7 mouse cellular contexts compared by ENCODE assay signal in genomic region chr5:30281291-30281732, GRCm38 (mm10). TPM values are rescaled to one million over a fixed set of nuclear protein-coding genes. Genes with fewer than 3 reads are reported as not detected.
A peak's percentile ranks its signal among the peaks of the same experiment; 100 is the strongest.
DNase-seq lines count a peak whose midpoint lies in the region; ATAC-seq lines count a peak whose summit lies in the region.

Gene Drc1 (plus strand): TSS chr5:30281388.

- WGBS in forebrain, embryonic 14.5 days, result 2% methylated on average over 23 of the region's 26 CpGs
- WGBS in hindbrain, embryonic 12.5 days, result 3% methylated on average over 26 of the region's 26 CpGs
- 2% methylated on average over 25 of the region's 26 CpGs for WGBS in midbrain, embryonic 12.5 days

- H3K9me3 ChIP-seq in forebrain, embryonic 14.5 days (replicated peaks; ENCODE audit: control insufficient read depth, low read length), result 0 out of 2 replicates have a peak, but pooled peaks cover 7% of the 10 kb centered on the region
- no peaks in the 10 kb centered on the region; the same call in 1 of the 2 replicates for H3K9me3 ChIP-seq in hindbrain, embryonic 12.5 days (replicated peaks)
- no peaks in the 10 kb centered on the region; the same call in none of the 2 replicates for H3K9me3 ChIP-seq in midbrain, embryonic 12.5 days

- H3K27ac ChIP-seq in forebrain, embryonic 14.5 days (ENCODE audit: low read depth, low read length), result no peak within 1 kb of the TSS
- H3K27ac ChIP-seq in hindbrain, embryonic 12.5 days, result 0 out of 2 replicates have a peak within 1 kb of the TSS, but pooled peaks have one; percentile 30
- H3K27ac ChIP-seq in midbrain, embryonic 12.5 days (replicated peaks), result no peak within 1 kb of the TSS

- peak; percentile 96 for ATAC-seq in forebrain, embryonic 14.5 days
- peak; percentile 89 for ATAC-seq in hindbrain, embryonic 12.5 days (ENCODE audit: low FRiP score)
- ATAC-seq in midbrain, embryonic 12.5 days (ENCODE audit: low FRiP score, low read depth), result peak; percentile 72

- H3K4me1 ChIP-seq in forebrain, embryonic 14.5 days (ENCODE audit: control insufficient read depth, insufficient read depth, low read length), result no peaks in the 10 kb centered on the region
- H3K4me1 ChIP-seq in hindbrain, embryonic 12.5 days, result peaks cover 10% of the 10 kb centered on the region
- H3K4me1 ChIP-seq in midbrain, embryonic 12.5 days, result peaks cover 9% of the 10 kb centered on the region

- H3K27me3 ChIP-seq in forebrain, embryonic 14.5 days (replicated peaks; ENCODE audit: control insufficient read depth, insufficient read depth, low read length), result no peaks in the 10 kb centered on the region
- no peaks in the 10 kb centered on the region for H3K27me3 ChIP-seq in hindbrain, embryonic 12.5 days
- no peaks in the 10 kb centered on the region for H3K27me3 ChIP-seq in midbrain, embryonic 12.5 days

- no peaks in the 10 kb centered on the region for H3K36me3 ChIP-seq in forebrain, embryonic 14.5 days (ENCODE audit: control insufficient read depth, insufficient read depth, low read length)
- no peaks in the 10 kb centered on the region for H3K36me3 ChIP-seq in hindbrain, embryonic 12.5 days
- H3K36me3 ChIP-seq in midbrain, embryonic 12.5 days, result no peaks in the 10 kb centered on the region

- H3K4me2 ChIP-seq in forebrain, embryonic 14.5 days (ENCODE audit: low read length), result peak within 1 kb of the TSS; percentile 65
- H3K4me2 ChIP-seq in hindbrain, embryonic 12.5 days (replicated peaks), result peak within 1 kb of the TSS; percentile 72
- H3K4me2 ChIP-seq in midbrain, embryonic 12.5 days (replicated peaks), result peak within 1 kb of the TSS; percentile 68

- intact Hi-C loops in left cerebral cortex, postnatal 14 days (cut with DNase I), result no loop called here

- peak within 1 kb of the TSS; percentile 45 for H3K4me3 ChIP-seq in forebrain, embryonic 14.5 days (ENCODE audit: low read depth, low read length)
- H3K4me3 ChIP-seq in hindbrain, embryonic 12.5 days, result peak within 1 kb of the TSS; percentile 51
- H3K4me3 ChIP-seq in midbrain, embryonic 12.5 days, result peak within 1 kb of the TSS; percentile 51

- peak within 1 kb of the TSS; percentile 61 for H3K9ac ChIP-seq in forebrain, embryonic 14.5 days (ENCODE audit: low read length)
- H3K9ac ChIP-seq in hindbrain, embryonic 12.5 days, result peak within 1 kb of the TSS; percentile 62
- peak within 1 kb of the TSS; percentile 58 for H3K9ac ChIP-seq in midbrain, embryonic 12.5 days (replicated peaks)

- peak; percentile 70 for DNase-seq in ZHBTc4 (ENCODE audit: low read depth, low spot score)
- peak; percentile 31 for DNase-seq in cerebellum, adult 11 months
- DNase-seq in forebrain, embryonic 14.5 days (ENCODE audit: low spot score), result peak; percentile 83
- DNase-seq in left cerebral cortex, postnatal 14 days (ENCODE audit: low spot score in 2 of 2), result peak; percentile 69 to 75
- peak; percentile 60 for DNase-seq in testis, postnatal 10 days (ENCODE audit: low spot score)

RNA-seq across cellular contexts. Expression of gene Drc1, which starts in this region (rescaled TPM):
- 3.9 and 5.7 TPM in 2 replicates for polyA plus RNA-seq in forebrain, embryonic 14.5 days (2014; fragmentation: Nextera tagmentation; extraction: Ambion mirVana)
- polyA plus RNA-seq in hindbrain, embryonic 12.5 days (2016; fragmentation: Nextera tagmentation; extraction: Ambion mirVana), result 2.1 and 3.6 TPM in 2 replicates
- 10 to 100 TPM; 14.9 to 18.2 TPM for total RNA-seq in left cerebral cortex, postnatal 14 days (2021)
- 0.84 and 1.3 TPM in 2 replicates for polyA plus RNA-seq in midbrain, embryonic 12.5 days (2016; fragmentation: Nextera tagmentation; extraction: Ambion mirVana)

Comparison
In these comparisons a context has a peak if more than half of its experiments do, and no peak if none do; other contexts are left out.
1. DNase-seq: peak in every context shown above with its lines; median percentile 83 in forebrain, embryonic 14.5 days; 72 in left cerebral cortex, postnatal 14 days; 70 in ZHBTc4; 60 in testis, postnatal 10 days; 31 in cerebellum, adult 11 months.